Mouse (Mus musculus): ENCODE results near the gene H2al1c.

GRCm38 (mm10) chrX:11269074-11269473, 36.4 kb upstream of the H2al1c start:
- no peak for TF ChIP-seq CTCF (IDR thresholded peaks at IDR 0.05; ENCODE audit: borderline replicate concordance, control insufficient read depth, extremely low read depth, insufficient read depth, low read length, poor library complexity)
- TF ChIP-seq POLR2A (IDR thresholded peaks at IDR 0.05; ENCODE audit: control insufficient read depth, extremely low read depth, insufficient read depth, low read length, poor library complexity): no peak

Measured in thymus, adult 2 months (tissue).